Mouse (Mus musculus) embryonic facial prominence, embryonic 14.5 days (tissue): Measurements from ENCODE around the gene Tmem178. TPM values are rescaled to one million over a fixed set of nuclear protein-coding genes. Genes with fewer than 3 reads are reported as not detected.
"Not testable (repeated sequence)": the region's sequence is repeated elsewhere in the genome, so short reads cannot be mapped to it uniquely, and the experiment has no call there.

Source experiments
- ATAC-seq: fragments of 200-750 bp; cut with Nextera tagmentation; 2 replicates; pipeline ENCODE4 v1.8.0; 2017; ENCODE audit warnings: low read depth, moderate number of reproducible peaks, moderate TSS enrichment
- DNase-seq: peaks from one replicate; pipeline ENCODE4 v3.0.0-alpha.2; 2015; ENCODE audit warnings: low spot score
- H3K27ac ChIP-seq: fragments of 300-500 bp; sonication (generic); replicated peaks from 2 replicates; pipeline ENCODE4 v1.5.1; 2014; ENCODE audit warnings: low read depth, mild to moderate bottlenecking, low read length, moderate library complexity
- H3K27me3 ChIP-seq: fragments of 300-500 bp; sonication (generic); replicated peaks from 2 replicates; pipeline ENCODE4 v1.6.1; 2014; ENCODE audit warnings: low read length; ENCODE audit not compliant: control insufficient read depth, insufficient read depth
- H3K36me3 ChIP-seq: fragments of 300-500 bp; sonication (generic); 2 replicates; pipeline ENCODE4 v1.6.1; 2014; ENCODE audit warnings: low read length, mixed read lengths; ENCODE audit not compliant: control insufficient read depth, insufficient read depth
- H3K4me1 ChIP-seq: fragments of 300-500 bp; sonication (generic); 2 replicates; pipeline ENCODE4 v1.6.1; 2014; ENCODE audit warnings: antibody characterized with exemption, low read length; ENCODE audit not compliant: control insufficient read depth, insufficient read depth
- H3K4me2 ChIP-seq: fragments of 300-500 bp; sonication (generic); 2 replicates; pipeline ENCODE4 v1.6.1; 2014; ENCODE audit warnings: low read depth, mild to moderate bottlenecking, low read length, moderate library complexity, mixed read lengths
- H3K4me3 ChIP-seq: fragments of 300-500 bp; sonication (generic); 2 replicates; pipeline ENCODE4 v1.5.1; 2014; ENCODE audit warnings: low read depth, mild to moderate bottlenecking, low read length
- H3K9ac ChIP-seq: fragments of 300-500 bp; sonication (generic); 2 replicates; pipeline ENCODE4 v1.6.1; 2014; ENCODE audit warnings: low read depth, mild to moderate bottlenecking, low read length, moderate library complexity, mixed read lengths
- H3K9me3 ChIP-seq: fragments of 300-500 bp; sonication (generic); 2 replicates; pipeline ENCODE4 v1.6.1; 2016; ENCODE audit warnings: low read length; ENCODE audit not compliant: control insufficient read depth
- WGBS: fragments of 180-500 bp; shearing (Covaris S2); extraction: QIAGEN DNeasy Blood & Tissue Kit; methylation state at CpG from one replicate; pipeline ENCODE4 v1.1.7; 2014; 5-methylcytosine and 5-hydroxymethylcytosine counted together
- polyA plus RNA-seq: library from polyadenylated mRNA; unstranded; fragments of >200 nt; fragmentation: Nextera tagmentation; extraction: Ambion mirVana; gene quantifications from 2 replicates; pipeline ENCODE4 v1.2.1, GENCODE M21; 2014

The Tmem178 gene
- polyA plus RNA-seq, 1 experiment from 2014 or later, result 4.5 TPM

GRCm38 (mm10) chr17:80936521-80936920, 7.9 kb upstream of the Tmem178 start:
- whole genome bisulfite sequencing, result 69% methylated on average over 5 of the region's 5 CpGs
- no peak for ATAC-seq
- no peak overlapping the region for H3K9ac ChIP-seq

DNA sequence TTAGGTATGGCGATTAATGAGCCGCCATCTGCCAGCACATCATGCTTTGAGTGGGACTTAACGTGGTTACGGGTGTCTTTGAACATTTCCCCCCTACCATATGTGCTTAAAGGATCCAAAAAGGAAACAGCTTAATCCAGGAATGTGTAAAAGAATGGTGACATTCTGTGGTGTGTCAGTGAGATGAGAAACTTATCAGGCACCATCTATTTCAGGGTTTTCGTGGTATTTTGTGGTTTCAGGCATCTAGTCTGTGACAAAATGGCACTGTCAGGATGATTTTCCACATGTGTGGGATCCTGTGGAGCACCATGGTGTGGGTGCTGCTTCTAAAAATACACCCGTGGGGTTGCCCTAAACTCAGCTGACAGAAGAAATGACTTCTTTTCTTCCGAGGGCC, 4.6 kb upstream of the Tmem178 start:
- Histone ChIP-seq H3K9me3 (no peaks in the 10 kb centered on the region), H3K4me2 (no peak overlapping the region), H3K9ac (no peak overlapping the region), H3K4me3 (no peak overlapping the region), H3K36me3 (no peaks in the 10 kb centered on the region), H3K27me3 (peaks cover 23% of the 10 kb centered on the region), H3K4me1 (no peaks in the 10 kb centered on the region), H3K27ac (no peak overlapping the region)
- no peak for ATAC-seq
- 81% methylated on average over 7 of the region's 7 CpGs for WGBS
- DNase-seq, result no peak

More at GRCm38 (mm10) chr17:80936521-80936920, 7.9 kb upstream of the Tmem178 start:
- no peaks in the 10 kb centered on the region for H3K36me3 ChIP-seq
- no peaks in the 10 kb centered on the region for H3K27me3 ChIP-seq
- DNase-seq, result no peak
- no peaks in the 10 kb centered on the region for H3K4me1 ChIP-seq
- no peak overlapping the region for H3K4me2 ChIP-seq
- H3K9me3 ChIP-seq, result no peaks in the 10 kb centered on the region
- H3K27ac ChIP-seq, result no peak overlapping the region
- no peak overlapping the region for H3K4me3 ChIP-seq

DNA sequence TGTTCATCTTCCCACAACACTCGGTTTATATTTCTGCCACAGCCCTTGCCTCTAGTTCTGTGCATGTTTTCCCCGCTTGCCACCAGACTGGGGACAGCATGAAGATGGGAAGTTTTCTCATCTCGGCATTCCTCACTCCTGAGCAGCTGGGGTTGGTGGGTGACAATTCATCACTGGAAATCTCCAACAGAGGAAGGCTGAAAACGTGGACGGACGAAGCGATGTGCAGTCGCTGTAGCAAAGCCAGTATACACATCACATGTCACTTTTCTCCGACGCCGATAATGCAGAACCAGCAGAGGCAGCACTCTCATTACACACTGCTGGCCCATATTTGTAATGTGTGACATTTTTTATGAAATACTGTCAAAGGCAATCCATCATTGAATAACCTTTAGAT, 2.6 kb upstream of the Tmem178 start:
- Histone ChIP-seq H3K36me3 (no peaks in the 10 kb centered on the region), H3K4me3 (no peak overlapping the region), H3K27me3 (peaks cover 36% of the 10 kb centered on the region), H3K9me3 (no peaks in the 10 kb centered on the region), H3K9ac (no peak overlapping the region), H3K27ac (no peak overlapping the region), H3K4me1 (no peaks in the 10 kb centered on the region), H3K4me2 (no peak overlapping the region)
- DNase-seq, result no peak
- no peak for ATAC-seq
- 68% methylated on average over 11 of the region's 11 CpGs for WGBS

DNA sequence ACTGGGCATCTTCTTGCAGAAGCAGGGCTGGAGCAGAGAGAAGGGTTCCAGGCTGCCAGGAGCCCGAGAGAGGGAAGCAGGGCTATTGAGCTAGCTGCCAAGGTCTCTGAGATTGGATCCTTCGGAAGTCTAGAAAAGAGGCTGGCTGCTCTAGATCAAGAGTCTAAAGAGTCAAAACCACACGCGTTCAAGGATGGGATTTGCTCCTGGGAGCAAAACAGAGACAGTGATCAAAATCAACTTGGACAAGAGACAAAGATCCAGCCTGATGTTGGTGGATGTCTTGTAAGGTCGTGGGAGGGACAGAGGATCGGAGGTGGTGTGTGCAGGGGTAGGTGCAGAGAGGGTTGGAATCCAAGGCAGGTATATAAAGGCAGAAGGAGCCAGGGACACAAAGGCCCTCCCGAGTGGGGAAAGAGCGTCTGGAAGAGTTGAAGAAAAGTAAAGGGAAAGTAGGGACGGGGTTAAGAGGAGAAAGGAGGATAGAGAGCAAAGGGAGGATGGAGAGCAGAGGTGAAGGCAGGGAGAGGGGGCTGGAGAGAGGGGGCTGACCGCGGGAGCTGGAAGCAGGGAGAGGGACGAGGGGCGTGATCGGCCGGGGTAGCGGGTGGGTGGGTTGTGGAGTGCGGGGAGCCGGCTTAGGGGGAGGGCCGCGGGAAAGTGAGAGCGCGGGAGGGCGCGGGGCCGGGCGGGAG, 450 bp upstream of the Tmem178 start:
- Histone ChIP-seq H3K9me3 (no peaks in the 10 kb centered on the region), H3K4me3 (peak overlapping the region; percentile 68), H3K27me3 (peaks cover 41% of the 10 kb centered on the region), H3K4me2 (peak overlapping the region; percentile 100), H3K4me1 (no peaks in the 10 kb centered on the region), H3K27ac (no peak overlapping the region), H3K9ac (peak overlapping the region; percentile 70), H3K36me3 (no peaks in the 10 kb centered on the region)
- no peak for ATAC-seq
- WGBS, result 12% methylated on average over 11 of the region's 26 CpGs
- no peak for DNase-seq

GRCm38 (mm10) chr17:80945510-80945909, 1.1 kb downstream of the Tmem178 start:
- not testable (repeated sequence) for ATAC-seq, DNase-seq, H3K27ac ChIP-seq, H3K9me3 ChIP-seq, H3K4me3 ChIP-seq, H3K4me1 ChIP-seq, H3K36me3 ChIP-seq, H3K9ac ChIP-seq
- WGBS, result 41% methylated on average over 7 of the region's 8 CpGs
- peaks cover 41% of the 10 kb centered on the region for H3K27me3 ChIP-seq
- H3K4me2 ChIP-seq, result peak overlapping the region; percentile 34

DNA sequence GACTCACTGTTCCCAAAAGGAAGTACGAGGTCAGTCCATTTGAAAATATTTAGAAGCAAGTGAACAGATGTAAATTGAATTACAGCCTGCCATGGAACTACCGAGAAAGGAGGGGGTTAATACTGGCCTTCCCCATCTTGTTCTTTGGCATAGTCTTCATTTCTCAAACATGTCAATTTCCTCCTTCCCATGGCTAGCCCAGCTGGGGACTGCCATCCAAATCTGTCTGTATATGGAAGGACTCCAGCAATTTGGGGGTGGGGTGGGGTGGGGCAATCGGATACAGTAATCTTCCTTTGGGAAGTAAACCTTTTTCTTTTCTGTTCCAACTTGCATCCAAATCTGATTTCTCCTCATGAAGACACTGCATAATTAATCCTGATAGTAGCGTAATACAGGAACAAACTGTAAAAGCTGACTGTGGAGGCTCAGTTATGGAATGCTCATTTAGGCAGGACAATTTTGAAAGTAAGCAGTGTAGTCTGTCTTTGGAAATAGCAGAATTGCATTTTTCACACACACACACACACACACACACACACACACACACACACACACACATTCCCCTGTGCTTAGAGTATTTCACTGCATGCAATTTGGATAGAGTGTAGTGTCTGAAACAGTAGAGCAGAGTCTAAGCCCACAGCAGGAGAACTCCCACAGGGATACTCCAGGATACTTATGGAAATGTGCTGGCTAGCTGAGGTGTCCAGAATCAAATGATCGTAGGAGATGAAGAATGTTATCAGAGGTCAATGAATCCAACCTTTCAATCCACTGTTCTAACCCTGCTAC, 1.9 kb downstream of the Tmem178 start:
- no peak for DNase-seq
- ATAC-seq, result no peak
- no peak overlapping the region for H3K9ac ChIP-seq
- 68% methylated on average over 5 of the region's 5 CpGs for WGBS
- no peaks in the 10 kb centered on the region for H3K9me3 ChIP-seq
- no peaks in the 10 kb centered on the region for H3K36me3 ChIP-seq
- H3K27ac ChIP-seq, result no peak overlapping the region
- H3K4me3 ChIP-seq, result no peak overlapping the region
- H3K27me3 ChIP-seq, result peaks cover 41% of the 10 kb centered on the region
- peak overlapping the region; percentile 8; the same call in 1 of the 2 replicates for H3K4me2 ChIP-seq
- H3K4me1 ChIP-seq, result no peaks in the 10 kb centered on the region

DNA sequence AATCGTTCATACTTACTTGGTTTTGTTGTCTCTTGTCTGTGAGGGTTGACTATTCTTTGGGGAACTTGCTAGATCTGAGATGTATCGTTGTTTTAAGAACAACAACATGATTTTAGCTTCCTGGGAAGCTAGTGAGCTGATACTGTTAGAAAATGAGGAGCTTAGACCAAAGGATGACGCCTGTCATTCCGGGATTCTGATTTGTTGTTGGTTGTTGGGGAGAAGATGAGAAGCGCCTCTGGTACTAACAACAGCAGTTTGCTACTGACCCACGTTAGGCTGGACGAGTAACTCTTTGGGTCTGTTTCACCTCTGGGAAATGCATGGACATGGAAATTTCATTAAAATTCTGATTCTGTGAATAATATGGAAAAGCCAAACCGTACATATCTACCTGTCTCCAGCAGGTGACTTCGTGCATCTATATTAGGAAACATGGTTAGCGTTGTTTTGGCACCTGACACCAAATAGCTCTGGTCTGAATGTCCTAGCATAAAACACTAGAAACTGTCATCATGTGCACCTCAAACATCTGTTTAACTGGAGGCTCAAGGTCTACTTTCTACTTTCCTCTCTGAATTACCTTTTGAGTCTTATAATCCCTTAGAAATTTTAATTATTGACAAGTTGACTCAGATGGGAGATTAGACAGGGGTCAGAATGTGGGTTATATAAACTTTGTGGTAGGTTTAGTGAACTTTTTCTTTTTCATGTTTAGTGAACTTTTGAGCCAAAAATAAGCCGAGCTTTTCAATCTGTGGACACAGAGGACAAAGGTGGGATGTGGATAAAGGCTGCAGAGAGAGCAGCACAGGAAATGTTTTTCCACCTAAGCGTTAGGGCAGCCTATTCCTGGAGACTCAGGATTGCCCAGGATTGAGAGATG, 2.9 kb downstream of the Tmem178 start:
- 74% methylated on average over 12 of the region's 12 CpGs for WGBS
- no peaks in the 10 kb centered on the region for H3K4me1 ChIP-seq
- DNase-seq (no peak), ATAC-seq (no peak)
- no peaks in the 10 kb centered on the region for H3K36me3 ChIP-seq
- peaks cover 41% of the 10 kb centered on the region for H3K27me3 ChIP-seq
- H3K4me2 ChIP-seq, result no peak overlapping the region
- H3K9me3 ChIP-seq, result no peaks in the 10 kb centered on the region
- no peak overlapping the region for H3K9ac ChIP-seq
- no peak overlapping the region for H3K4me3 ChIP-seq
- H3K27ac ChIP-seq, result no peak overlapping the region

- H3K4me3 ChIP-seq, result no peak overlapping the region
- no peak overlapping the region for H3K4me2 ChIP-seq
- ATAC-seq (no peak), DNase-seq (no peak)
- no peaks in the 10 kb centered on the region for H3K9me3 ChIP-seq
- 82% methylated on average over 7 of the region's 7 CpGs for WGBS
- no peak overlapping the region for H3K27ac ChIP-seq
- no peak overlapping the region for H3K9ac ChIP-seq
- no peaks in the 10 kb centered on the region for H3K4me1 ChIP-seq
- H3K36me3 ChIP-seq, result no peaks in the 10 kb centered on the region
- peaks cover 23% of the 10 kb centered on the region for H3K27me3 ChIP-seq
These were observed 5.0 kb downstream of the Tmem178 start for GRCm38 (mm10) chr17:80949382-80949781.
